Mouse (Mus musculus) heart, postnatal 36 days (tissue): ENCODE results near the gene Zfp865. TPM values are rescaled to one million over a fixed set of nuclear protein-coding genes. Genes with fewer than 3 reads are reported as not detected.
"Not testable (repeated sequence)": the region's sequence is repeated elsewhere in the genome, so short reads cannot be mapped to it uniquely, and the experiment has no call there.

ENCODE experiments used
- DNase-seq, 2 experiments: peaks; one replicate each; pipeline ENCODE4 v3.0.0; 2021 to 2022
- intact Hi-C: fragments of 180-260 bp; cut with DNase I; formaldehyde crosslinking; loops from one replicate; pipeline ENCODE4 v1.15.1; 2025
- total RNA-seq, 2 experiments: library from RNA; stranded (reverse); gene quantifications; 2 replicates each; pipeline ENCODE4 v1.2.3; 2021

The Zfp865 gene
- 10 to 100 TPM; 14.1 to 14.9 TPM for total RNA-seq

GRCm38 (mm10) chr7:5020000-5020681 lies at the start of gene Zfp865, which contains the start of gene Ccdc106:
Gene Zfp865 (plus strand): TSS chr7:5020376.
Gene Ccdc106 (plus strand): TSS chr7:5020553.
- DNase-seq, result peak; percentile 98 to 99
- intact Hi-C loops, result loop anchor here (5.0 to 10.0 kb wide), 3 partner anchors 205 to 365 kb away; partner anchors contain the start of genes Ppp6r1, Rpl28 and Ube2s

GRCm38 (mm10) chr7:4971068-4971467 lies 49.1 kb upstream of the Zfp865 start, which contains the start of gene Sbk3:
Gene Sbk3 (minus strand): TSS chr7:4971168.
- intact Hi-C loops, result no loop called here
- no peak for DNase-seq

DNA sequence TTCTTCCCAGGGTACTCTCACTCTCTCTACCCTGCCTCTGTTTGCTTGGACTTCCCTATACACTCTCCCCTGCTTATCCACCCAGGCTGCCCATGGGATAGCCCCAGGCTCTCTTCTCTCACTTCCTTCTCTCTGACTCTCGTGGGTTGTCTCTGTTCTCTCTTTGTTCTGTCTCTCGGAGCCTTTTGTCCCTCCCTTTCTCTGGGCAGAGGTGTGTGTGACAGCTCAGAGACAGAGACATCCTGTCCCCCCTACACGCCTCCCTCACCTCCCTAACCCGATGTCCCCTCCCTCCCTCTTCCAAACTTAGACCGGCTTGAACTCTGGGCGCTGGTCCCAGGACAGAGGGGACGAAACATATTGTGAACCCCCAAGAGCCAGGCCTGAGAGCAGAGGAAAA lies 48.5 kb upstream of the Zfp865 start:
- intact Hi-C loops, result no loop called here
- peak; percentile 41 to 45 for DNase-seq

GRCm38 (mm10) chr7:4972321-4973047 lies 47.7 kb upstream of the Zfp865 start:
- DNase-seq, result peak; percentile 67 to 73
- intact Hi-C loops, result no loop called here

DNA sequence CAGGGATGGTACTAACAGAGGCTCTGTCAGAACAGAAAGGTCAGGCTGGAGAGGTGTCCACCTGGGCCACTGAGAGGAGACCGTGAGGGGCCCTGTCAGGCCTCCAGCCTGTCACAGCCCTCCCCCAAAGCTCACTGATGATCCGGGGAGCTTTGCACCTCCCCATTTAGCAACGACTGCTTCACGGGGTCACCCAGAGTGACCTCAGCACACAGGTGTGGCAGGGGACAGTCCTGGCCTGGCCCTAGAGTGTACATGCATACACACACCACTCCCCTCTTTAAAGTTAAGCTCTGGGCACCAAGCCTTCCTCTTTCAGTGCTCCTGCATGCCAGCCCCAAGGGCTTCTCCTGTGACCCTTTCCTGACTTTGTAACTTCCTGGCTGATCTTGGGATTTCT lies 44.7 kb upstream of the Zfp865 start:
- intact Hi-C loops, result no loop called here

GRCm38 (mm10) chr7:4976832-4977231 lies 43.3 kb upstream of the Zfp865 start:
- intact Hi-C loops, result no loop called here
- no peak for DNase-seq

More for the DNA sequence above, 44.7 kb upstream of the Zfp865 start:
- DNase-seq, result no peak

DNA sequence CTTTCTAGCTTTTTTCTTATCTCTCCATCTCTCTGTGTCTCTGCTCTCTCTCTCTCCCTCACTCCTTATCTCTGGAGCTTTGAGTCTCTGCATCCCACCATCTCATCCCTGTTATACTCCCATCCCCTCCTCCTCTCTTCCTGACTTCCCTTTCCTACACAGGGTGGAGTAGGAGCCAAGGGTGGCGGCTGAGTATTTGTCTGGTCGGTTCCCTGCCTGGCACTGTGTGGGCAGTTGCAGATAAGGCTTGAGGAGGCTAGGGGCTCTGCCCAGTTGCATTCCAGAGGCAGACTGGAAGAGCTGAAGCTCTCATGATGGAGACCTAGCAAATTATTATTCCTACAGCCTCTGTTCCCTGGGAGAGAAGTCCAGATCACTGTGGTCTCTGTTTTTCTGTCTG lies 31.9 kb upstream of the Zfp865 start:
- intact Hi-C loops, result no loop called here
- no peak for DNase-seq

- no peak for DNase-seq
- intact Hi-C loops, result no loop called here
These were observed 26.7 kb upstream of the Zfp865 start for GRCm38 (mm10) chr7:4993347-4993998.

GRCm38 (mm10) chr7:4993999-4994788 lies 26.0 kb upstream of the Zfp865 start:
- intact Hi-C loops, result no loop called here

DNA sequence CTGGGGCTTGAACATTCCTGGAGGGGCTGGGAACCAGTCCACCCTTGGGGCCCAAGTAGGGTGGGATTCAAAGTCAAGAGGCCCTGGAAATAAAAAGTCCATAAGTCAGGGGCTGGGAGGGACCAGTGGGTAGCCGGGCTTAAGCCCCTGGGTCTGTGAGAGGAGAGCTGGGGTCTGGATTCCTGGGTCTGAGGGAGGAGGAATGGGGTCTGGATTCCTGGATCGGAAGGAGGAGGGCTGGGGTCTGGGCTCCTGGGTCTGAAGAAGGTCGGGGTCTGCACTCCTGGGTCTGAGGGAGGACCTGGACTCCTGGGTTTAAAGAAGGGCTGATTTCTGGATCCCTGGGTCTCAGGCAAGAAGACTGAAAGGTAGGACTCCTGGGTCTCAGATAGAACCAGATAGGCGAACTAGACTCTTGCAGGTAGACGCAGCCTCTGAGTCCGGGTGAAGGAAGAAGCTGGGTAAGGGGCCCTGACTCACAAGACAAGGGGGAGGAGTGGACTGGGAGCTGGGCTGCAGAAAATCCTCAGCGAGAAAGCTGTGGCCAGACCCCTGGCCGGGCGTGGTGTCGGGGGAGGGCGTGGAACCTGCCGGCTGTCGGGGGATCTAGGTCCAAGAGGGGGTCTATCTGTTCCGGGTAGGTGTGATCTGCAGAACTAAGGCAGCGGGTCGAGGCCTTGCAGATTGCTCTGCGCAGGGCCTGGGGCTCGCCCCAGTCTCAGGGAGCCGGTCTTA lies 24.7 kb upstream of the Zfp865 start:
- DNase-seq, result no peak
- intact Hi-C loops, result loop anchor here (2.0 kb wide), 1 partner anchor 55 kb away; the partner anchor contains the start of gene Zfp580

More at GRCm38 (mm10) chr7:4993999-4994788, 26.0 kb upstream of the Zfp865 start:
- DNase-seq, result no peak

GRCm38 (mm10) chr7:4996003-4996895 lies 23.9 kb upstream of the Zfp865 start, which contains the start of gene Zfp579:
Gene Zfp579 (minus strand): TSS chr7:4996158.
- intact Hi-C loops, result loop anchor here (2.0 kb wide), 1 partner anchor 55 kb away; the partner anchor contains the start of gene Zfp580
- DNase-seq, result peak; percentile 91 to 93

GRCm38 (mm10) chr7:4996934-4997333 lies 23.2 kb upstream of the Zfp865 start:
- intact Hi-C loops, result loop anchor here (2.0 kb wide), 1 partner anchor 54 kb away; the partner anchor contains the start of gene Zfp580

DNA sequence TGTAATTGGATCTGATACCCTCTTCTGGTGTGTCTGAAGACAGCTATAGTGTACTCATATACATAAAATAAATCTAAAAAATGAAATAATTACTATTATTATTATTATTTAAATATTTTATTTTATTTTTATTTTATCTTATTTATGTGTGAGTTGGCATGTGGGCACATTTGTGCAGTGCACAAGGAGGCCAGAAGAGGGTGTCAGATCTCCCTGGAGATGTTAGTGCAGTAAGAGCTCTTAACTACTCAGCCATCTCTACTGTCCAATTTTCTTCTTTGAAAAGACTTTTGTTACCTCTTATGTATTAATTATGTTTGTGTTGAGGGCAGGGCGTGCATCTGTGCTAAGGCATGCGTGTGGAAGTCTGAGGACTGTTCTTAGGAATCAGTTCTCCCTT lies 20.3 kb upstream of the Zfp865 start:
- intact Hi-C loops, result no loop called here
- no peak for DNase-seq

More at GRCm38 (mm10) chr7:4996934-4997333, 23.2 kb upstream of the Zfp865 start:
- no peak for DNase-seq

DNA sequence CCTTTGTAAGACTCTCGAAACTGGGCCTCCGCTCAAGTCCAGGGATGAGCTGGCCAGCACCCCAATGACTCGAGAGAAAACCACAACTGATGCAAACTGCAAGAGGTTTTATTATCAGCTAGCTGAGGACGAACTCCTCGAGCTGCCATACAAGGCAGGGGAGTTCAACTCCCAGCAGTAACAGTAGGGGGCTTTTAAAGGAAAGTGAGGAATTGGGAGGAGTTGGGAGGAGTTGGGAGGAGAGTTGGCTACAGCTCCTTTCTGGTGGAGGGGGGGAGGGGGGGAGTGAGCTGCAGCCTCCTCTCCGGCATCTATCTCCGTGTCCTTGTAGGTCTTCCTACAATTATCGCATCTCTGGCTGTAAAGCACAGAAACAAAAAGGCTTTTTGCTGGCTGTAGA lies 17.3 kb upstream of the Zfp865 start:
- intact Hi-C loops, DNase-seq: not testable (repeated sequence)

- DNase-seq, result no peak
- intact Hi-C loops, result no loop called here
These were observed 11.9 kb upstream of the Zfp865 start for GRCm38 (mm10) chr7:5008229-5008628.

DNA sequence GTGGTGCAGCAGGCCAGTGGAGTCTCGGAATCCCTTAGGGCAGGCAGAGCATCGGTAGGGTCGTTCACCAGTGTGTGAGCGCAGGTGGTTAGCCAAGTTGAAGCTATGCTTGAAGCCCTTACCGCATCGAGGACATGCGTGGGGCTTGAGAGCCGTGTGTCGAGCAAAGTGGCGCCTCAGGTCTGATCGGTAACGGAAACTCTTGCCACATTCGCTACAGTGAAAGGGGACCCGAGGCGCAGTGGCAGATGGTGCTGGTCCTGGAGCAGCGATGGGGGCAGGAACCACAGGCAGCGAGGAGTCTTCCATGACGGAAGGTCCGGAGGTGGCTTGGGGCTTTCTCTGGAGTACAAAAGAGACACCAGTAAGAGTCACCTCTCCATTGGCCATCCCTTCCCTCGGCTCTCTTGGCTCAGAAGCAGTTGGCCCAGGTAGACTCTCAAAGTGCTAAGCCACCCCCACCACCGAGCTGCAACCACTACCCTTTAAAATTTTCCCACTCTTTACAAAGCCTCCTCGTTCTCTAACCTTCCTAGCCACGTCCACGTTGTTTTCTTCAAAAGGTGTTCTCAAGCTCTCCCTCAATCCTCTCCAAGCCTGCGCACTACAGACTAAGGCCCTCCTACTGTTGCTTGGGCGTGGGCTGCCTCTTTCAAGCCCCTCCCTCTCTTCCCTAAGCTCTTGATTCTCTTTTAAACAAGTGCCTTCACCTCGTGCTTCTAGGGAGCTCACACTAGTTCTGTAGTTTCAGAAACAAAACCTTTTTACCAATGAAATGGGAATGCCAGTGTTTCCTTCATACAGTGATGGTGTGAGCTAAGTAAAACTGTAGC lies 7.3 kb upstream of the Zfp865 start:
- intact Hi-C loops, result loop anchor here (10.0 kb wide), 2 partner anchors 198 to 358 kb away; partner anchors contain the start of genes Ppp6r1 and Ube2s
- no peak for DNase-seq
